33 mouse cellular contexts compared by ENCODE assay signal in genomic region chr3:22108013-22108412, GRCm38 (mm10).
"Had no signal": no experiment of that assay in that cellular context is flagged by ENCODE, and none has a peak within 500 bp of the region (broad histone marks: within the 10 kb centered on the region; RNA-seq: fewer than 3 reads in every experiment).

No protein-coding gene starts in this region.

- H3K4me3 ChIP-seq: limb, embryonic 10.5 days; limb, embryonic 12.5 days; limb, embryonic 13.5 days; limb, embryonic 15.5 days; liver, embryonic 12.5 days; liver, embryonic 13.5 days; liver, embryonic 15.5 days; lung, embryonic 15.5 days; megakaryocyte, embryonic 14.5 days; midbrain, embryonic 10.5 days; midbrain, embryonic 12.5 days; midbrain, embryonic 13.5 days; midbrain, embryonic 15.5 days; myocyte; neural tube, embryonic 12.5 days; neural tube, embryonic 13.5 days had no signal

- H3K4me1 ChIP-seq: liver, embryonic 15.5 days; midbrain, embryonic 10.5 days; midbrain, embryonic 12.5 days; neural tube, embryonic 12.5 days had no signal

- H3K9ac ChIP-seq: limb, embryonic 12.5 days; limb, embryonic 13.5 days; limb, embryonic 15.5 days; liver, embryonic 12.5 days; liver, embryonic 13.5 days; liver, embryonic 14.5 days; liver, embryonic 15.5 days; liver, postnatal 0 days; lung, embryonic 14.5 days; lung, embryonic 15.5 days; midbrain, embryonic 12.5 days; midbrain, embryonic 13.5 days; midbrain, embryonic 15.5 days; neural tube, embryonic 12.5 days; neural tube, embryonic 13.5 days had no signal

- DNase-seq: left cerebral cortex, postnatal 4 days; liver; liver, embryonic 13.5 days; liver, postnatal 0 days; lung, adult 18-20 months; lung, adult 2 months; lung, embryonic 14.5 days; lung, postnatal 10 days; lung, postnatal 14 days; lung, postnatal 36 days; lung, postnatal 4 days; midbrain, embryonic 14.5 days had no signal

- H3K9me3 ChIP-seq: limb, embryonic 10.5 days; limb, embryonic 13.5 days; limb, embryonic 15.5 days; liver, embryonic 12.5 days; liver, embryonic 13.5 days; liver, embryonic 15.5 days; megakaryocyte, embryonic 14.5 days; midbrain, embryonic 15.5 days had no signal

- H3K36me3 ChIP-seq: limb, embryonic 13.5 days; limb, embryonic 15.5 days; liver, embryonic 15.5 days; lung, embryonic 15.5 days; midbrain, embryonic 12.5 days; midbrain, embryonic 13.5 days; midbrain, embryonic 15.5 days; neural tube, embryonic 12.5 days had no signal

- H3K4me2 ChIP-seq: limb, embryonic 12.5 days; limb, embryonic 13.5 days; limb, embryonic 15.5 days; liver, embryonic 11.5 days; liver, embryonic 12.5 days; liver, embryonic 13.5 days; liver, embryonic 15.5 days; lung, embryonic 14.5 days; lung, embryonic 15.5 days; midbrain, embryonic 11.5 days; midbrain, embryonic 12.5 days; midbrain, embryonic 13.5 days; midbrain, embryonic 15.5 days; neural tube, embryonic 12.5 days; neural tube, embryonic 13.5 days had no signal

- H3K27me3 ChIP-seq: limb, embryonic 12.5 days; limb, embryonic 13.5 days; limb, embryonic 15.5 days; liver, embryonic 12.5 days; liver, embryonic 13.5 days; liver, embryonic 15.5 days; lung, embryonic 15.5 days; megakaryocyte, embryonic 14.5 days; midbrain, embryonic 12.5 days; midbrain, embryonic 13.5 days; midbrain, embryonic 15.5 days; neural tube, embryonic 12.5 days; neural tube, embryonic 13.5 days had no signal

- H3K27ac ChIP-seq: limb, embryonic 10.5 days; limb, embryonic 12.5 days; limb, embryonic 13.5 days; limb, embryonic 15.5 days; liver, embryonic 12.5 days; liver, embryonic 13.5 days; liver, embryonic 14.5 days; liver, embryonic 15.5 days; lung, embryonic 15.5 days; macrophage; midbrain, embryonic 10.5 days; midbrain, embryonic 12.5 days; midbrain, embryonic 13.5 days; midbrain, embryonic 15.5 days; neural tube, embryonic 12.5 days; neural tube, embryonic 13.5 days had no signal

- ATAC-seq: liver, embryonic 12.5 days; liver, postnatal 0 days; lung, postnatal 0 days; midbrain, embryonic 13.5 days; midbrain, embryonic 15.5 days; midbrain, embryonic 16.5 days had no signal
